Comparison of ENCODE assay signal across 7 mouse cellular contexts in the genomic region with DNA sequence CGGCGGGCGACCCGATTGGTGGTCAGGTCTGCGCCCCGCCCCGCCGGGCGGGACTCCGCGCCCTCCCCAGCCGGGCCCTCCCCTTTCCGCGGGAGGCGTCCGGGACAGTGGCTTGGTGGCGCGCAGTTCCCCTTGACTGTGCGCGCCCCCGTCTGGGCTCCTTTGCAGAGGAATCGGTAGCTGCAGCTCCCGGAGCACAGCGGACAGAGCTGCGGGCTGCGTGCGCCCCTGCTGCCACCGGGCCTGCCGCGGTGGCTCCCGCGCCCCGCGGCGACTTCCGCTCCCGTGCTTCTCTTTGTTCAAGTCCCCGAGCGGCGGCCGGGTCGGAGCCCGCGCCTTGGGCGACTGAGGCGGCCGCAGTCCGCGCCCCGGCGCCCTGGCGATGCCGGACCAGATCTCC.
DNase-seq lines count a peak whose midpoint lies in the region; ATAC-seq and TF ChIP-seq lines count a peak whose summit lies in the region.
"Not testable (repeated sequence)": the region's sequence is repeated elsewhere in the genome, so short reads cannot be mapped to it uniquely, and the experiment has no call there.

No protein-coding gene starts in this region.

- H3K9me3 ChIP-seq in limb, embryonic 14.5 days (ENCODE audit: control insufficient read depth, low read length); midbrain, embryonic 13.5 days: not testable (repeated sequence)

- WGBS in limb, embryonic 14.5 days, result 3% methylated on average over 12 of the region's 53 CpGs
- 9% methylated on average over 25 of the region's 53 CpGs for WGBS in midbrain, embryonic 13.5 days

- TF ChIP-seq CTCF in brain, embryonic 14.5 days (IDR thresholded peaks at IDR 0.05; ENCODE audit: borderline replicate concordance, extremely low read depth, insufficient read depth, insufficient read length), result not testable (repeated sequence)

- H3K9ac ChIP-seq in limb, embryonic 14.5 days (ENCODE audit: low read depth, low read length, severe bottlenecking), result peak overlapping the region; percentile 59
- not testable (repeated sequence) for H3K9ac ChIP-seq in midbrain, embryonic 13.5 days (replicated peaks)

- H3K36me3 ChIP-seq in limb, embryonic 14.5 days (ENCODE audit: control insufficient read depth, insufficient read depth, low read length); midbrain, embryonic 13.5 days: not testable (repeated sequence)

- H3K4me3 ChIP-seq in limb, embryonic 14.5 days (replicated peaks; ENCODE audit: low read length), result peak overlapping the region; percentile 40
- H3K4me3 ChIP-seq in midbrain, embryonic 13.5 days (replicated peaks), result peak overlapping the region; percentile 35

- intact Hi-C loops in heart, postnatal 25 days (cut with DNase I), result not testable (repeated sequence)

- peak; percentile 34 for DNase-seq in brain, embryonic 14.5 days (ENCODE audit: low read depth)
- peak; percentile 10 to 14 for DNase-seq in frontal cortex, postnatal 14 days (ENCODE audit: low spot score in 2 of 2)
- DNase-seq in heart, postnatal 25 days (ENCODE audit: low spot score), result peak; percentile 18
- DNase-seq in kidney, postnatal 10 days, result peak; percentile 62
- peak; percentile 2 for DNase-seq in limb, embryonic 14.5 days (ENCODE audit: low spot score)
- peak; percentile 12 to 49 for DNase-seq in spleen, postnatal 4 days (ENCODE audit: low spot score in 2 of 2)

- 0 out of 2 replicates have a peak overlapping the region, but pooled peaks have one; percentile 48 for H3K27ac ChIP-seq in limb, embryonic 14.5 days (replicated peaks; ENCODE audit: low read depth, low read length)
- not testable (repeated sequence) for H3K27ac ChIP-seq in midbrain, embryonic 13.5 days

- not testable (repeated sequence) for H3K4me2 ChIP-seq in limb, embryonic 14.5 days (replicated peaks; ENCODE audit: low read depth, low read length, severe bottlenecking)
- H3K4me2 ChIP-seq in midbrain, embryonic 13.5 days (replicated peaks), result peak overlapping the region; percentile 39

- H3K27me3 ChIP-seq in limb, embryonic 14.5 days (ENCODE audit: control insufficient read depth, insufficient read depth, low read length); midbrain, embryonic 13.5 days: not testable (repeated sequence)

- H3K4me1 ChIP-seq in limb, embryonic 14.5 days (ENCODE audit: control insufficient read depth, insufficient read depth, low read length); midbrain, embryonic 13.5 days (replicated peaks): not testable (repeated sequence)

- not testable (repeated sequence) for TF ChIP-seq POLR2A in brain, embryonic 14.5 days (IDR thresholded peaks at IDR 0.05; ENCODE audit: borderline replicate concordance, extremely low read depth, insufficient read depth, insufficient read length, poor library complexity, severe bottlenecking); limb, embryonic 14.5 days (IDR thresholded peaks at IDR 0.05; ENCODE audit: borderline replicate concordance, extremely low read depth, insufficient read depth, insufficient read length)

- ATAC-seq in limb, embryonic 14.5 days (ENCODE audit: low FRiP score, low read depth); midbrain, embryonic 13.5 days: not testable (repeated sequence)

Comparison
In these comparisons a context has a peak if more than half of its experiments do, and no peak if none do; other contexts are left out.
1. DNase-seq: peak in every context shown above with its lines; median percentile 62 in kidney, postnatal 10 days; 34 in brain, embryonic 14.5 days; 30 in spleen, postnatal 4 days; 18 in heart, postnatal 25 days; 12 in frontal cortex, postnatal 14 days; 2 in limb, embryonic 14.5 days.